Mouse (Mus musculus): ENCODE measurements around the gene Rab34.

The Rab34 gene

DNA sequence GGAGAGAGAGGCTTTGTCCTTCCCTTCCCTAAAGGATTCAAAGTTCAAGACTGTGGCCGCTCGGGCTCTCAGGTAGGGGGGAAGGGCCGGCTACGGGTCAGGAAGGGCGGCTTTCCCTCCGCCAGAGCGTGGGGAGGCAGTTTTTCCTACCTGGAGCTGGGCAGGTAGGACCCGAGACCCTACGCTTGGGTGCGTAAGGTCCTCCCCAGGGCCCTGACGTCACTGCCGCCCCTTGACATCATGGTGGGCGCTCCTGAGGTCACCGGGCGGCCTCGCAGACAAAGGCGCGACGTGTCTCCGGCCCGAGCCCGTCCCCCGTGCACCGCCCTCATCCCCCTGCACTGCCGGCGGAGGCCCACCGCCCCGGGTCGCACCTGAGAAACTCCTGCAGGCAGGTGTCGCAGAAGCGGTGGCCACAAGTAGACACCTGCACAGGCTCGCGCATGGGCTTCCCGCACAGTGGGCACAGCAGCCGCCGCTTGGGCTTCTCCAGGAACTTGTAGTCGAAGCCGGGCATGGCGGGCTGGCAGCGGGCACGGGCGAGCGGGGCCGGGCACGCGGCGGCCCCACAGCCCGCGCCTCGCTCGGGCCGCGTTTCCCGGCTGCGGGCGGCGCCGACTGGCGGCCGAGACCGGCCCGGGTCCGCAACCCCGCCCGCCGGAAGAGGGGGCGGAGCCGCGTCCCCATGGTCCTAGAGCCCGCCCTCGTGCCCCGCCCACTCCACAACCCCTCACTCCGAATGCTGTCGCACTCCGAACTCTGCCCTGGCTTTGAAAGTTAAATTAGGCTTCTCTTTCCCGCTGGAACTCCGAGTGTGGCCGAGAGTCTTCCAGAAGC is 23.1 kb upstream of the Rab34 start, which contains the start of gene Traf4:
Gene Traf4 (minus strand): TSS at position 666 of the 837 bp plus-strand sequence.
- peak; percentile 94 for DNase-seq (ENCODE audit: low read depth)

GRCm38 (mm10) chr11:78165761-78166109 is 22.5 kb upstream of the Rab34 start:
- DNase-seq (ENCODE audit: low read depth) = peak; percentile 87

- DNase-seq (ENCODE audit: low read depth) = no peak
These were observed 22.1 kb upstream of the Rab34 start for GRCm38 (mm10) chr11:78166161-78166560.

- DNase-seq (ENCODE audit: low read depth) = no peak
These were observed 21.6 kb upstream of the Rab34 start for GRCm38 (mm10) chr11:78166640-78167039.

GRCm38 (mm10) chr11:78167257-78167959 is 20.8 kb upstream of the Rab34 start:
- DNase-seq (ENCODE audit: low read depth) = no peak

DNA sequence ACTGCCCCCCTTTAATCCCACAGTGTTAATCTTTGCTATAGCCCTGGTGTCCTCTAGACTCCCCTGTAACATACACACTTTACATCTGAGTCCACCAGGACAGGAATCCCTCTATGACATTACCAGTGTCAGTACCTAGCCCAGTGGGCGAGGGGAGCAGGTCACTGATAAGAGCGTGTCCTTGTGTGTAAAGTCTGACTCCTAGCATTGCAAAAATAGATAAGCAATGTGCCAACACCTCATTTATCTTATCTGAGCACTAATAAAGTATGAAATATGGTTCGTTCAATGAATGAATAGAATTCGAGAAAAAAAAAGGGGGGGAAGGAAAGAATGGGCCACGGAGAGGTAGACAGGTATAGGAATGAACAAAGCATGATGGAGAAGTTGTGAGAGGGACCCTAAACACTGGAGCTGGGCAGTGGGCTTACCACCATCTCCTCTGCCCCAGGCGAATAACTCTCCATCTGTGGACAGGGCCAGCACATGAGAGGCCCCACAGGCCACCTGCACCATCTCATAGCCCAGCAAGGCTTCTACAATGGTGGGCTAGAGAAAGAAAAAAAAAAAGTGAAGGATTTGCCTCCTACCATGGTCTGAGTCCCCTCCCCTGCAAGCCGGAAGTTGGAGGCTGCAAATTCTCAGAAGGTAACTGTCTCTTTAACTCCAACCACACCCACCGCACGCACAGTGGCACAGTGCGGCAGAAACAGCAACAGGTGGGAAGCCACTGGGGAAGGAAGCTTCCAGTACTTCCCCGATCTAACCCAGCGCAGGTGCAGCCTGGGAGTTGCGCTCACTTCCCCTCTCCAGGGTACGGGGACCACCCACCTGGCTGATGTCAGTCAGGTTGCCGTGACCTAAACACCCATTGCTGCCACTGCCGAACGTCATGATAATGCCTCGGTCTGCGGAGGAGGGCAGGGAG is 19.4 kb upstream of the Rab34 start:
- no peak for DNase-seq (ENCODE audit: low read depth)

- DNase-seq (ENCODE audit: low read depth) = no peak
These were observed 17.9 kb upstream of the Rab34 start for GRCm38 (mm10) chr11:78170306-78170705.

GRCm38 (mm10) chr11:78171328-78171727 is 16.9 kb upstream of the Rab34 start:
- peak; percentile 41 for DNase-seq (ENCODE audit: low read depth)

DNA sequence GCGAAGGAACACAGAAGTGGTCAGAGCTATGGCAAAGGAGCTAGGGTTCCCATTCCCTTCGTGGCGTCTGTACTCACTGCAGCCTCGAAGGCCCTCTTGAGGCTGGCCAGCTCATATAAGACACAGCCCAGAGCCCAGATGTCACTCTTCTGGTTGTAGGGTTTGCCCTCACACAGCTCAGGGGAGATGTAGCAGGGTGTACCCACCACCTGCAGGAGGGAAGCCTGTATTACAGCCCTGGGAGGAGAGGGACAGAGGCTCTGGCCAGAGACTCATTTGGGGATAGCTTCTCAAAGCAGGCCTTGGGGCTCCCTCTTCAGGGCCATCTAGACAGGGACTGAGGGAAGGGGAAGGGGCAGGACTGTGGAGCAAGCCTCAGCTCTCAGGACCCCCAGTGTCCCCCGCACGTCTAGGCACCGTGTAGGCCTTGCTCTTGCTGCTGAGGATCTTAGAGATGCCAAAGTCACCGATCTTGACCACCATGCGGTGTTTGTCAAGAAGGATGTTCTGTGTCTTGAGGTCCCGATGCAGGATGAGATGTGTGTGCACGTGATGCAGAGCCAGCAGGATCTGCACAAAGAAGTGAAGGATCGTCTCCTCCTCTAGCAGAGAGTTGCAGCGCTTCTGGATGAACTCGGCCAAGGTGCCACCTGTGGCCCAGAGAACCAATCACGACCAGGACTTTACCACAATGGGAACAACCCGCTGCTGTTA is 16.0 kb upstream of the Rab34 start:
- peak; percentile 50 for DNase-seq (ENCODE audit: low read depth)

GRCm38 (mm10) chr11:78172748-78173383 is 15.4 kb upstream of the Rab34 start:
- DNase-seq (ENCODE audit: low read depth) = no peak

DNA sequence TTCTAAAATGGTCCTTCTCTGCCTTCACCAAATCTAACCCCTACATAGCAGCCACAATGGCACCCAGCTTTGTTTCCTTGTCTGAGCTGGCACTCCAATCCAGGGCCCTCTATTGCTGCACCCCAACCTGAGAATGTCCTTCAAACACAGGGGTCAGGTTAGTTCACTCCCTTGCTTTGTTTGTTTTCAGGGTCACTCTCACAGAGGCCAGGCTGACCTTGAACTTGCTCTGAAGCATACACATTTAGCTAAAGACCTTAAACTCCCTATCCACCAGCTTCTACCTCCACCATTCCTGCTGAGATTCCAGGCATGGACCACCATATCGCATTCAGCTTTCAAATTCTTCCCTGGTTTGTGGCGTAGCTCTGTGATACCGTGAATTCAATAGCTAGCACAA is 13.7 kb upstream of the Rab34 start:
- no peak for DNase-seq (ENCODE audit: low read depth)

DNA sequence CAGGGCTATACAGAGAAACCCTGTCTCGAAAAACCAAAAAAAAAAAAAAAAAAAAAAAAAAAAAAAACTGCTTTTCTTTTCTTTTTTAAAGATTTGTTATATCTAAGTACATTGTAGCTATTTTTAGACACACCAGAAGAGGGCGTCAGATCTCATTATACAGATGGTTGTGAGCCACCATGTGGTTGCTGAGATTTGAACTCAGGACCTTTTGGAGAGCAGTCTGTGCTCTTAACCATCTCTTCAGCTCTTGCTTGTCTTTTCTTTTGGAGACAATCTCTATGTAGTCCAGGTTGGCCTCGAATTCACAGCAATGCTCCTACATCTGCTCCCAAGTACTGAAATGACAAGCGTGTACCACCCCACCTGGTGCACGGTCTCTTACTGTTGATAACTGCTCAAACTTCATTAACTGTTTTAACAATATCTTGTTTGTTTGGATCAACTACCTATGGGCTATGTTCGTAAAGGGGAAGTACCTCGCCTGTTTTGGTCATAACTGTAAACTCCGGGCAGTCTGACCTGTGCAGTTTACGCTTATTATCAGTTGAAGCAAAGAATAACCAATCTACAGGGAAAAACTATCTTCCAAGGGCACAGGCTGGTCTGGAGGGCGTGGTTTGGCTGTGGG is 12.3 kb upstream of the Rab34 start:
- peak; percentile 66 for DNase-seq (ENCODE audit: low read depth)

DNA sequence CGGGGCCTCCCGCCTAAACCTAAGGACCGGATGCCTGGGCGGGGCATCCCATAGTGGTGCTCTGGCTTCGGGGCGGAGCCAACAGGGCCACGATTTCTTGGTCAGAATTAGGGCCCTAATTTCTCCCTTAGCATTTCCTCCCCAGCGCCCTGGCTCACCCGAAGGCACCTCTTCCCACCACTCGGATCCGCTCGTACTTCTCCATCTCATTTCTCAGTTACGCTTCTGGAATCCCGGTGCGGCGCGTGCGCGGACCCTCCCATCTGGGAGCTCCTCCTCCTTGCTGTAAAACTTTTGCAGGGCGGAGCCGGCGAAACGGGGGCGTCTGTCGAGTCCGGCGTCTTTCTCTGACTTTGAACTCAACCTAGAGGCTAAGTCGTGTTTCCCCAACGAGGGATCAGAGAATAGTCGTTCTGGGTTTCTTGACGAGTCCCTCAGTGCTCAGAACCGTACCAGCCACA is 11.8 kb upstream of the Rab34 start, which contains the start of the genes Nek8 and Tlcd1:
Gene Nek8 (minus strand): TSS at position 274 of the 461 bp plus-strand sequence.
Gene Tlcd1 (plus strand): TSS at position 310 of the 461 bp plus-strand sequence.
- peak; percentile 96 for DNase-seq (ENCODE audit: low read depth)

- no peak for DNase-seq (ENCODE audit: low read depth)
These were observed 11.3 kb upstream of the Rab34 start for GRCm38 (mm10) chr11:78176905-78177331.

- DNase-seq (ENCODE audit: low read depth) = peak; percentile 84
These were observed 10.8 kb upstream of the Rab34 start for GRCm38 (mm10) chr11:78177437-78177836.

DNA sequence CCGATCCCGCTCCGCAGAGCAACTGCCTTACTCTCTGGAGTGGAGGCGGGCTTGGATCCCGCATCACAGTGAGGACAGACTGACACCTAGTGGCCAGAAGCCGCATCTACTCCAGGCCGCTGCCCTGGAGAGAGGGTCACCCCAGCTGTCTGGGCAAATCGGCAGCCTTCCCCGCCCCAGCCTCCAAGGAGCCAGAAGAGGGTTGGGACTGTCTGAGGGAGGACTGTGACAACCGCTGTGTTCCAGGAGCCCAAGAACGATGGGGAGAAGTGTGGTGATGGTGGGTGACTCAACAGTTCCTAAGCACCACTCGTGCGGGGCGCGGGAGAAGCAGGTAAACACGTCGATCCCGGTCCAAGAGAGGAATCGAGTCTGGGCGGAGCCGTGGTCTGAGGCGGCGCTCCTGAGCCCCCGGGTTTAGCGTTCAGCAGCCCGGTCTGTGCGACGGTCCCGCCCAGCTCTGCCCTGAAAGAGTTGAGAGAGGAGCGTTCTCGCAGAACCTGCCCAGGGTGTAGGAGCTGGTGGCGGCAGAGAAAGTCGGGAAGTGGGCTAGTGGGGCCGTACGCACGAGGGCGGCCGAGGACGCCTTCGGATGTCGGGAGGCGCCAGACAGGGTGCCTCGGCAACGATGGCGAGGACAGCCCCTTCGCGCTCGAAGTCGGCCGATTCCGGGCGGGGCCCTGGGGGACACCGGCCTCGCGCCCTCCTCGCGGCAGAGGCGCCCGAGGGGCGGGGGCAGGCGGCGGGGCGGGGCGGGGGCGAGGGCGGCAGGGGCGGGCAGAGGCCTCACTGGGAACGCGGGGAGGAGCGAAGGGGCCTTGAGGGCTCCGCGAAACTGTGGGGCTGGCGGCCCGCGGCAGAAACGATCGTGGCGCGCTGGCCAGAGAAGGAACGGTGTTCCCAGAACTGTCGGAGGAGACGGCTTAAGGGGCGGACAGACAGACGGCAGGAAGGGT is 10.0 kb upstream of the Rab34 start:
- peak; percentile 98 for DNase-seq (ENCODE audit: low read depth)

DNA sequence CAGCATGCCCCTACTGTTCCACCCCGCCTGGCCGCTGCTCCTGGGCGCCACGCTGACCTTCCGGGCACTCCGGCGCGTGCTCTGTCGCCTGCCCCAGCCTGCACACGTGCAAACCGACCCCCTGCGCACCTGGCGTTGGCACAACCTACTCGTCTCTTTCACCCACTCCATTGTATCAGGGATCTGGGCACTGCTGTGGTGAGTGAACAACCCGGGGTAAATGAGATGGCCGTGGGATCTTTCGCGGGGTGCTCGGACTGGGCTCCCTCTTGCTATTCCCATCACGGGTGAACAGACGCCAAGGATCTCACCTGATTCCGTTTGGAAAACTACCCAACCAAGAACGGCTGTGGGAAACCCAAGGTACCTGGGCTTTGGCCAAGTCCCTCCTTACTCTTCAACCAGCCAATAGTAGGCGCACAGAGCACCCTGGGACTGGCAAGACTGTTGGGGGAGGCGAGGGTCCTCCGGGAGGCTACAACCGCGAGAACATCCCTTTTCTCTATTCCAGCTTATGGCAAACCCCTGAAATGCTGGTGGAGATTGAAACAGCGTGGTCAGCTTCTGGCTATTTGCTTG is 9.3 kb upstream of the Rab34 start:
- peak; percentile 90 for DNase-seq (ENCODE audit: low read depth)

DNA sequence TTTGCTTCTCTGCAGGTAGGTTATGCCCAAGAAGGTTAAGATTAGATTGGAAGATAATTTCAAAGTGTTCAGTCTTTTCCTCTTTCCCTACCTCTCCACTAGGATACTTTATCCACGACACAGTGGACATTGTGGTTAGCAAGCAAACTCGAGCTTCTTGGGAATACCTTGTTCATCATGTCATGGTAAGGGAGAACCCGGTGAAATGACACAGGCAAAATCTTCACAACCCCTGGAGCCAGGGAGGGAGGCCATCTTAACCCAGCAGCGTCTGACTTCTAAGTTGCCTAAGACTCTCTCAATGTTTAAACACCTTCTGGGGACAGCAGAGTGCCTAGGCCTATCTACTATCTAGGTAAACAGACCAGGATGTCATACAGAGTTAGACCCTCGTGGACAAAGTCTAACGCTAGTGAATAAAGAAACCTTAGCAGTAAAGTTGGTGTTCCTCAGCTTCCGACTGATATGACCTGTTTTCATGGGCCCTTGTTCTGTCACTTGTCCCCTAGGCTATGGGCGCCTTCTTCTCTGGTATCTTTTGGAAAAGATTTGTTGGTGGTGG is 8.7 kb upstream of the Rab34 start:
- DNase-seq (ENCODE audit: low read depth) = peak; percentile 28

Data from NIH3T3 (cell line).